Mouse (Mus musculus) lung, postnatal 14 days (tissue): ENCODE data around the gene Eml3.
A peak's percentile ranks its signal among the peaks of the same experiment; 100 is the strongest.

Experiments used
- DNase-seq: peaks from one replicate; pipeline ENCODE4 v3.0.0; 2021

Eml3 gene

DNA sequence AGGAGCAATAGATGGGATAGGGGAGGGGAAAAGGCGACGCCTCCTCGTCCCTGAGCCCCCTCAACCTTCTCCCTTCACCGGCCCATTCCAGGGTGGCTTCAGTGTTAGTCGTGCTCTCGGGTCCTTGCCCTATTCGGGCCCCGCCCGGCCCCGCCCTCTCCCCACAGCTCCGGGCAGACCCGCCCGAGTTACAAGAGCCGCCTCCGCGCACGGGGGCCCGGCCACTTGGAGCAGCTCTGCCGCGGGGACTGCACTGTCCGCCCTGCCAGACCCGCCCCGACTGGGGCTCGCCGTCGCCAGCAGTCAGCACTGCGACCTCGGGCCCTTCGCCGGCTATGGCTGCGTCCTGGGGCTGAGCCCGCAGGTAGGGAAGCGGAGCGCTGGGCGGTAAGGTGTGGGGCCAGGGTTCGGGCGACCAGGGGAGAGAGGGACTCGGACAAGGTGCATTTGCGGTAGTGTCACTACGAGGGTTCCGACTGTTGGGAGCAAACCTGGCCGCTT lies 59.8 kb downstream of the Eml3 start, which contains the start of gene Ahnak:
Gene Ahnak (plus strand): TSS at position 219 of the 501 bp plus-strand sequence.
- peak; percentile 87 for DNase-seq

DNA sequence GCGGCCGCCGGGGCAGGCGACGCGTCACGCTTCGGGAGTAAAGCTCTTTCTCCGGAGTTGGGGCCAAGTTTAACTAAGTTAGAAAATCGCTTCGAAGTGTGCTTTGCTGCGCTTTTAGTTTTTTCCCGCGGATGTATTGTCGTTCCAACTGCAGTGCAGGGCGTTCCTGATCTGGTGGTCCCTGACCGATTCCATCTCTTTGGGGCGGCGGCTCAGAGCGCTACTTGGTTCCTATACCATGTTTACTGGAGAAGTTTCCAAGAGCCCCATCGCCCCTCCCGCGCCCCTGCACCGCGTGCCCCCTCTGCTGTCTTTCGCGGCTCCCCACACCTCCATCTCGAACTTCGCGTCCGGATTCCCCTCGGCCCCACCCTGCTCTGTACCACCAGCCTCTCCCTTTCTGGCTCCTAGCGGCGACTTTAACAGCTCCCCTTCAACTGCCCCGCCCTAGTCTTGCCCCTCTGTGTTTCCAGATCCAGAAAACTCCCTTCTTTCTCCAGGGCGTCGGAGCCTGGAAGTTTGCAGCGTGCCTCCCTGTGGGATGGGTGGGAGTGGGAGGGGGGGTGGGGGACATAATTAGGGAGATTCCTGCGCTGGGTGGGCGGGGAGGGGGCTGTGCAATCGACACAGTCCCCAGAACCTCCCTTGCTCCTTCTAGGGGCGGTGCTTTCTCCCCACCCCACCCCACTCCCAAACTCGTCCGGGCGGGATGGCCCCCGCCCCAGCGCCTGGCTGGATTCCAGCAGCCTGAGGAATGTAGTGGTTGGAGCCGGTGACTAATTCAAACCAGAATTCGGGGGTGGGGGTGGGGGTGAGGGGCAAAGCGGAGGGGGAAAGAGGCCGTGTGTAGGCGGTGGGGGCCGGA lies 60.4 kb downstream of the Eml3 start:
- peak; percentile 94 for DNase-seq

DNA sequence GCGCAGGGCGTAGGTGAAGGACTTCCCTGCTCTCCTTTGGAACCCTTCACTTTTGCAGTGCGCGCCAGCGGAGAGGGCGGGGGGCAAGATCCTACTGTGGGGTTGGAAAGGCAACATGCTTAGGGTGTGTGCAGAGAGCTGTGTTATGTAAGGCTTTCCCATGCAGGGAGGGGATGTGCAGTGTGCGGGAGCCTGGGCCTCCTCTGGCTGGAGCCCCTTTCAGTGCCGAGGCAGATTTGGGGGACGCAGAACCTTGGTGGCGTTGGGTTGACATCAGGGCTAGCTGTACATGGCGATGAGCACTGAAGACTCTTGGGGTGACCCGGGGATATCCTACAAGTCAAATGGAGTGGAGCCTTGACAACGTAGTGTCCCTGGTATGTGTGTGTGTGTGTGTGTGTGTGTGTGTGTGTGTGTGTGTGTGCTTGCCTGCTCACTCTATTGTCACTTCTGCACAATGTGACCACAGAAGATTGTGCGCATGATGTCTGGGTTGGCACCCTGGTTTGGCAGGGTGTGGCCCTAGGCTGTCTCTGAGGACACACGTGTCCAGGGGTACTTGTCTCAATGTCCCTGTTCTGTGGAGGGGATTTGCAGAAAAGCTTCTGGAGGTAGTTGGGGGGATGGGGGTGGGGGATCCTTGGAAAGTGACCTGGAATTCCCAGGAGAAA lies 61.2 kb downstream of the Eml3 start:
- no peak for DNase-seq
